Mouse (Mus musculus) myocyte (in vitro differentiated cells): ENCODE data around the gene Nutm1.
A peak's percentile ranks its signal among the peaks of the same experiment; 100 is the strongest.

Experiments used
- CEBPB ChIP-seq: IDR thresholded peaks from 2 replicates; pipeline ENCODE4 v1.6.1; 2011; ENCODE audit warnings: mild to moderate bottlenecking, moderate library complexity; ENCODE audit not compliant: poor library complexity, insufficient read depth, severe bottlenecking
- E2F4 ChIP-seq: IDR thresholded peaks from one replicate; pipeline ENCODE4 v1.6.1; 2011; ENCODE audit warnings: mild to moderate bottlenecking, control low read depth, moderate library complexity; ENCODE audit not compliant: insufficient read depth
- MYOD1 ChIP-seq, 3 experiments: IDR thresholded peaks; one replicate each; pipeline ENCODE4 v1.6.1; 2011; ENCODE audit warnings: control low read depth in 2 of 3, low read depth in 2 of 3, mild to moderate bottlenecking in 2 of 3, moderate library complexity in 1 of 3; ENCODE audit not compliant: insufficient read length in 2 of 3, control insufficient read depth in 1 of 3
- MYOG ChIP-seq, 3 experiments: IDR thresholded peaks; one replicate each; pipeline ENCODE4 v1.6.1; 2011; ENCODE audit warnings: control low read depth in 2 of 3, low read depth in 2 of 3, mild to moderate bottlenecking in 2 of 3; ENCODE audit not compliant: insufficient read length in 2 of 3, control insufficient read depth in 1 of 3, insufficient read depth in 1 of 3
- POLR2A ChIP-seq: IDR thresholded peaks from one replicate; pipeline ENCODE4 v1.6.1; 2011; ENCODE audit warnings: low read depth, mild to moderate bottlenecking, control low read depth, moderate library complexity; ENCODE audit not compliant: insufficient read length
- POLR2AphosphoS2 ChIP-seq: IDR thresholded peaks from one replicate; pipeline ENCODE4 v1.6.1; 2011; ENCODE audit warnings: low read depth, control low read depth; ENCODE audit not compliant: insufficient read length
- REST ChIP-seq: IDR thresholded peaks from one replicate; pipeline ENCODE4 v1.6.1; 2011; ENCODE audit warnings: mild to moderate bottlenecking, control low read depth, moderate library complexity; ENCODE audit not compliant: insufficient read depth, insufficient read length
- TCF12 ChIP-seq: IDR thresholded peaks from one replicate; pipeline ENCODE4 v1.6.1; 2011; ENCODE audit warnings: mild to moderate bottlenecking, control low read depth; ENCODE audit not compliant: poor library complexity, insufficient read depth, severe bottlenecking
- USF1 ChIP-seq: IDR thresholded peaks from one replicate; pipeline ENCODE4 v1.6.1; 2011; ENCODE audit warnings: low read depth, mild to moderate bottlenecking, control low read depth, moderate library complexity

- TF ChIP-seq USF1: no peak
- no peak for TF ChIP-seq TCF12
- peak; percentile 53 for TF ChIP-seq POLR2A
- TF ChIP-seq POLR2AphosphoS2: no peak
- no peak for TF ChIP-seq REST
- peak in 2 of 3 experiments; percentile 3 to 59 for TF ChIP-seq MYOD1 (IDR thresholded peaks at IDR 0.05; ENCODE audit: control insufficient read depth in 1 of 3, insufficient read length in 2 of 3, low read depth in 2 of 3)
- TF ChIP-seq MYOG (IDR thresholded peaks at IDR 0.05; ENCODE audit: control insufficient read depth in 1 of 3, insufficient read depth in 1 of 3, insufficient read length in 2 of 3, low read depth in 2 of 3): peak in 2 of 3 experiments; percentile 31 to 65
- TF ChIP-seq E2F4: no peak
- TF ChIP-seq CEBPB: no peak
Measured at GRCm38 (mm10) chr2:112239212-112239934, 19.7 kb downstream of the Nutm1 start, which contains the start of gene Lpcat4.
